ENCODE assay signal across 15 mouse cellular contexts in the genomic region with DNA sequence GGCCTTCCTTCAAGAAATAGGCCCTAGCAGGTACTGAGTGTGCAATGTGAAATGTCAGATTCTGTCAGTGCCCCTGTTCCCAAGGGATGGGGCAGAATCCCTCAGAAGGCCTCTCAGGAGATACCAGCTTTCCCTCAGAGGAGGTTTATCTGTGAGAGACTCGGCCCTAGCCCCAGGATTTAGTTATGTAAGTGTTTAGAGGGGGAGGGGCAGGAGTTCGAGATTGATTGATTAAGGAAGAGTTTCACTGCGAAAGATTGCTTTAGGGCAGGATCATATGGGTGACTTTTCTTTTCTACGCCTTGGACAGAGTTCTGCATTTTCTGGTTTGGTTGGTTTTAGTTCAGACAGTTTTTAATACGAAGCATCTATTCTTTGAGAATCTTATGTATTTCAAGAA. TPM values are rescaled to one million over a fixed set of nuclear protein-coding genes. Genes with fewer than 3 reads are reported as not detected.
DNase-seq lines count a peak whose midpoint lies in the region; ATAC-seq lines count a peak whose summit lies in the region.
"Had no signal": no experiment of that assay in that cellular context is flagged by ENCODE, and none has a peak within 500 bp of the region (broad histone marks: within the 10 kb centered on the region; RNA-seq: fewer than 3 reads in every experiment).

No protein-coding gene starts in this region.

- no peaks in the 10 kb centered on the region for H3K27me3 ChIP-seq in erythroblast, embryonic 14.5 days (ENCODE audit: control insufficient read depth)
- H3K27me3 ChIP-seq in neural tube, embryonic 15.5 days (replicated peaks): no peaks in the 10 kb centered on the region
- no peaks in the 10 kb centered on the region for H3K27me3 ChIP-seq in liver, embryonic 12.5 days (replicated peaks)

- peaks cover 97% of the 10 kb centered on the region for H3K4me1 ChIP-seq in erythroblast, embryonic 14.5 days (ENCODE audit: control insufficient read depth)
- H3K4me1 ChIP-seq in neural tube, embryonic 15.5 days: peaks cover 34% of the 10 kb centered on the region
- H3K4me1 ChIP-seq in liver, embryonic 12.5 days: peaks cover 95% of the 10 kb centered on the region

- no peak overlapping the region for H3K27ac ChIP-seq in neural tube, embryonic 15.5 days (replicated peaks)
- H3K27ac ChIP-seq in liver, embryonic 12.5 days: peak overlapping the region; percentile 97

- 50% methylated on average over 5 of the region's 5 CpGs for WGBS in neural tube, embryonic 15.5 days
- WGBS in liver, embryonic 12.5 days (ENCODE audit: insufficient replicate concordance): 43% methylated on average over 5 of the region's 5 CpGs

- H3K4me2 ChIP-seq in neural tube, embryonic 15.5 days: no peak overlapping the region
- H3K4me2 ChIP-seq in liver, embryonic 12.5 days: peak overlapping the region; percentile 66

- peaks cover 96% of the 10 kb centered on the region for H3K36me3 ChIP-seq in erythroblast, embryonic 14.5 days (ENCODE audit: control insufficient read depth)
- H3K36me3 ChIP-seq in neural tube, embryonic 15.5 days: peaks cover 10% of the 10 kb centered on the region
- H3K36me3 ChIP-seq in liver, embryonic 12.5 days: peaks cover 39% of the 10 kb centered on the region

- H3K9me3 ChIP-seq in erythroblast, embryonic 14.5 days (ENCODE audit: control insufficient read depth, low read length): no peaks in the 10 kb centered on the region
- H3K9me3 ChIP-seq in neural tube, embryonic 15.5 days (replicated peaks): no peaks in the 10 kb centered on the region
- no peaks in the 10 kb centered on the region for H3K9me3 ChIP-seq in liver, embryonic 12.5 days (replicated peaks)

- no peak for ATAC-seq in erythroblast, adult 5-6 weeks (replicated peaks; ENCODE audit: low FRiP score, poor library complexity, severe bottlenecking)
- no peak for ATAC-seq in neural tube, embryonic 15.5 days (ENCODE audit: low FRiP score)
- ATAC-seq in liver, embryonic 12.5 days: no peak
- ATAC-seq: forebrain, embryonic 14.5 days had no signal

- peak; percentile 35 for DNase-seq in neural tube, embryonic 10.5 days (ENCODE audit: extremely low spot score, low spot score)
- DNase-seq in thymus, postnatal 4 days: no peak
- DNase-seq in cerebellum, adult 8-10 months: no peak
- no peak for DNase-seq in gastrocnemius, adult 18-20 months (ENCODE audit: low spot score)
- DNase-seq: cerebellum, adult 11 months; heart, postnatal 14 days; thymus, adult 2 months had no signal

- no peak overlapping the region for H3K9ac ChIP-seq in neural tube, embryonic 15.5 days (replicated peaks)
- peak overlapping the region; percentile 71 for H3K9ac ChIP-seq in liver, embryonic 12.5 days

- peak overlapping the region; percentile 38 for H3K4me3 ChIP-seq in erythroblast, embryonic 14.5 days (replicated peaks)
- no peak overlapping the region for H3K4me3 ChIP-seq in neural tube, embryonic 15.5 days (replicated peaks)
- H3K4me3 ChIP-seq in liver, embryonic 12.5 days: no peak overlapping the region

RNA-seq across cellular contexts. Expression of gene Eef2k, which starts 20.8 kb away (rescaled TPM):
- polyA plus RNA-seq in erythroblast, embryonic 14.5 days (2012): 24.6 and 28.0 TPM in 2 replicates
- 12.3 and 24.0 TPM in 2 replicates for total RNA-seq in erythroblast, adult 5-6 weeks (2015; ENCODE audit: low replicate concordance)
- 77.4 and 97.0 TPM in 2 replicates for total RNA-seq in erythroblast, adult 5-6 weeks (2017; ENCODE audit: low replicate concordance)
- 33.5 and 40.6 TPM in 2 replicates for polyA plus RNA-seq in neural tube, embryonic 15.5 days (2015; fragmentation: Nextera tagmentation; extraction: Ambion mirVana)
- 44.3 and 45.0 TPM in 2 replicates for polyA plus RNA-seq in liver, embryonic 12.5 days (2016; fragmentation: Nextera tagmentation; extraction: Ambion mirVana)
- 10 to 100 TPM; 59.7 to 60.4 TPM for total RNA-seq in gastrocnemius, adult 18-20 months (2021)

RNA-seq across cellular contexts. Expression of gene Gm5737, which starts 51.3 kb away (rescaled TPM):
- polyA plus RNA-seq in erythroblast, embryonic 14.5 days (2012): not detected in 2 replicates
- not detected in 2 replicates for total RNA-seq in erythroblast, adult 5-6 weeks (2015; ENCODE audit: low replicate concordance)
- total RNA-seq in erythroblast, adult 5-6 weeks (2017; ENCODE audit: low replicate concordance): not detected in 2 replicates
- 0.14 TPM in 1 of 2 replicates, not detected in the other for polyA plus RNA-seq in neural tube, embryonic 15.5 days (2015; fragmentation: Nextera tagmentation; extraction: Ambion mirVana)
- polyA plus RNA-seq in liver, embryonic 12.5 days (2016; fragmentation: Nextera tagmentation; extraction: Ambion mirVana): not detected in 2 replicates
- under 1 TPM in 1 of 2 experiments, not detected in 1; 0.47 TPM for total RNA-seq in gastrocnemius, adult 18-20 months (2021)
- total RNA-seq: ES-E14; megakaryocyte progenitor cell, adult 5-6 weeks had no signal
- polyA plus RNA-seq: forebrain, embryonic 14.5 days; kidney, embryonic 14.5 days had no signal

RNA-seq across cellular contexts. Expression of gene Polr3e, which starts 54.1 kb away (rescaled TPM):
- polyA plus RNA-seq in erythroblast, embryonic 14.5 days (2012): 0.34 and 0.48 TPM in 2 replicates
- 3.1 and 3.3 TPM in 2 replicates for total RNA-seq in erythroblast, adult 5-6 weeks (2015; ENCODE audit: low replicate concordance)
- total RNA-seq in erythroblast, adult 5-6 weeks (2017; ENCODE audit: low replicate concordance): 1.5 and 6.2 TPM in 2 replicates
- polyA plus RNA-seq in neural tube, embryonic 15.5 days (2015; fragmentation: Nextera tagmentation; extraction: Ambion mirVana): 23.4 and 26.4 TPM in 2 replicates
- polyA plus RNA-seq in liver, embryonic 12.5 days (2016; fragmentation: Nextera tagmentation; extraction: Ambion mirVana): 27.4 and 27.9 TPM in 2 replicates
- 10 to 100 TPM in 1 of 2 experiments, 1 to 10 TPM in 1; 9.0 to 10.0 TPM for total RNA-seq in gastrocnemius, adult 18-20 months (2021)

Comparison
In these comparisons a context has a peak if more than half of its experiments do, and no peak if none do; other contexts are left out.
1. RNA of gene Polr3e, which starts 54.1 kb away (polyA plus RNA-seq): 27.4 to 27.9 TPM in liver, embryonic 12.5 days and 23.4 to 26.4 TPM in neural tube, embryonic 15.5 days; 0.34 to 0.48 TPM in erythroblast, embryonic 14.5 days; every median in the first group is over 10 times any median in the second.